Mouse (Mus musculus) ES-CJ7 (cell line): ENCODE measurements at regions not wholly inside any gene's neighbourhood (a gene's known extent, or its start where the extent isn't known, plus 50 kb on each side); places are given as distances from the start of the nearest gene placed in this dataset.

Experiments
- DNase-seq: peaks from one replicate; pipeline ENCODE4 v3.0.0; 2011; ENCODE audit warnings: low read depth, low spot score

DNA sequence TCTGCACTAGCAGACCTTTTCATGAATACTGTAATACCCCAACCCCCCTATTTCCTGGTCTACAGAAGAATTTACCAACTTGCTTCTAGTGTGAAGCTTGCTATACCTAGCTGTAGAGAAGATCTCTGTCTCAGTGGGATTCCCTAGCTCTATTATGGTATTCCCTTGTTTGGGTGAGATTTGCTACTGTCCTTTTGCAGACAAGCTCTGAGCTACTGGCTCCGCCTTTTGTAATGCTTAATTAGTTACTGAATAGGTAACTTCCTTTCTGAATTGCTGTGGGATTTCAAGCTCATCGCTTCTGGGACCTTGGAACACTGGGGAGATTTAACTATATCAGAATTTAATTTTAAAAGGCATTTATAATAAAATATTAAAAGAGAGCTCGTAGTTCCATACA is 177.5 kb upstream of the Gm28269 start:
- DNase-seq: peak; percentile 31
